In genomic region chr11:61992671-61993285, GRCm38 (mm10) we compare ENCODE assay signal across 17 mouse cellular contexts. TPM values are rescaled to one million over a fixed set of nuclear protein-coding genes. Genes with fewer than 3 reads are reported as not detected.
DNase-seq lines count a peak whose midpoint lies in the region; ATAC-seq and TF ChIP-seq lines count a peak whose summit lies in the region.
"Had no signal": no experiment of that assay in that cellular context is flagged by ENCODE, and none has a peak within 500 bp of the region (broad histone marks: within the 10 kb centered on the region; RNA-seq: fewer than 3 reads in every experiment).

No protein-coding gene starts in this region.

- no peaks in the 10 kb centered on the region for H3K27me3 ChIP-seq in MEL (ENCODE audit: control insufficient read depth in 1 of 2, insufficient read depth in 2 of 2, low read length in 2 of 2)
- no peaks in the 10 kb centered on the region for H3K27me3 ChIP-seq in forebrain, embryonic 13.5 days
- H3K27me3 ChIP-seq in forebrain, embryonic 14.5 days (replicated peaks; ENCODE audit: control insufficient read depth, insufficient read depth, low read length) = no peaks in the 10 kb centered on the region
- H3K27me3 ChIP-seq: embryonic facial prominence, embryonic 12.5 days; forebrain, embryonic 15.5 days had no signal

- WGBS in forebrain, embryonic 13.5 days = 97% methylated on average over 4 of the region's 4 CpGs
- 92% methylated on average over 4 of the region's 4 CpGs for WGBS in forebrain, embryonic 14.5 days

- H3K9ac ChIP-seq in MEL (ENCODE audit: control insufficient read depth, low read depth, low read length, poor library complexity, severe bottlenecking) = 0 out of 2 replicates have a peak overlapping the region, but pooled peaks have one; percentile 0
- no peak overlapping the region for H3K9ac ChIP-seq in forebrain, embryonic 13.5 days
- no peak overlapping the region for H3K9ac ChIP-seq in forebrain, embryonic 14.5 days (ENCODE audit: low read length)
- H3K9ac ChIP-seq: embryonic facial prominence, embryonic 12.5 days; forebrain, embryonic 15.5 days; forebrain, postnatal 0 days had no signal

- ATAC-seq in forebrain, embryonic 13.5 days = no peak
- ATAC-seq in forebrain, embryonic 14.5 days = no peak
- ATAC-seq: forebrain, embryonic 15.5 days; forebrain, postnatal 0 days had no signal

- TF ChIP-seq RAD21 in MEL (IDR thresholded peaks at IDR 0.05; ENCODE audit: low read depth, low read length) = no peak

- H3K79me2 ChIP-seq in MEL (ENCODE audit: control insufficient read depth, insufficient read depth, low read length, poor library complexity) = no peaks in the 10 kb centered on the region

- H3K27ac ChIP-seq in MEL (ENCODE audit: control insufficient read depth, low read depth, low read length) = peak overlapping the region; percentile 57
- no peak overlapping the region for H3K27ac ChIP-seq in forebrain, embryonic 13.5 days
- H3K27ac ChIP-seq in forebrain, embryonic 14.5 days (ENCODE audit: low read depth, low read length) = no peak overlapping the region
- H3K27ac ChIP-seq: embryonic facial prominence, embryonic 10.5 days; embryonic facial prominence, embryonic 12.5 days; forebrain, embryonic 15.5 days had no signal

- H3K9me3 ChIP-seq in MEL (replicated peaks; ENCODE audit: insufficient read depth, low read length) = no peaks in the 10 kb centered on the region
- H3K9me3 ChIP-seq in forebrain, embryonic 13.5 days (replicated peaks) = no peaks in the 10 kb centered on the region; the same call in 1 of the 2 replicates
- no peaks in the 10 kb centered on the region for H3K9me3 ChIP-seq in forebrain, embryonic 14.5 days (replicated peaks; ENCODE audit: control insufficient read depth, low read length)
- H3K9me3 ChIP-seq: embryonic facial prominence, embryonic 10.5 days; embryonic facial prominence, embryonic 12.5 days; forebrain, embryonic 15.5 days had no signal

- H3K4me3 ChIP-seq in MEL (ENCODE audit: control insufficient read depth in 1 of 2, insufficient read depth in 1 of 2, low read depth in 2 of 2, low read length in 2 of 2) = no peak overlapping the region
- H3K4me3 ChIP-seq in forebrain, embryonic 13.5 days = no peak overlapping the region
- no peak overlapping the region for H3K4me3 ChIP-seq in forebrain, embryonic 14.5 days (ENCODE audit: low read depth, low read length)
- H3K4me3 ChIP-seq: embryonic facial prominence, embryonic 10.5 days; embryonic facial prominence, embryonic 12.5 days; forebrain, embryonic 15.5 days had no signal

- TF ChIP-seq EP300 in MEL (IDR thresholded peaks at IDR 0.05; ENCODE audit: low read depth in 1 of 2, low read length in 2 of 2) = peak; percentile 67 to 69

- peaks cover 0 to 18% of the 10 kb centered on the region in 2 experiments; a peak in 2 of 4 replicates for H3K36me3 ChIP-seq in MEL (ENCODE audit: control insufficient read depth in 1 of 2, insufficient read depth in 2 of 2, low read length in 2 of 2)
- H3K36me3 ChIP-seq in forebrain, embryonic 13.5 days (ENCODE audit: poor library complexity, severe bottlenecking) = no peaks in the 10 kb centered on the region
- H3K36me3 ChIP-seq in forebrain, embryonic 14.5 days (ENCODE audit: control insufficient read depth, insufficient read depth, low read length) = no peaks in the 10 kb centered on the region
- H3K36me3 ChIP-seq: embryonic facial prominence, embryonic 10.5 days; embryonic facial prominence, embryonic 12.5 days; forebrain, embryonic 15.5 days had no signal

- TF ChIP-seq CTCF in MEL (IDR thresholded peaks at IDR 0.05 in 2 of 3, conservative IDR thresholded peaks at IDR 0.05 in 1 of 3; ENCODE audit: control insufficient read depth in 1 of 3, insufficient read depth in 1 of 3, low read depth in 2 of 3, low read length in 3 of 3, poor library complexity in 1 of 3, severe bottlenecking in 1 of 3) = no peak

- H3K4me1 ChIP-seq in MEL (ENCODE audit: control insufficient read depth in 1 of 2, insufficient read depth in 2 of 2, low read length in 2 of 2) = peaks cover 15 to 19% of the 10 kb centered on the region in 2 experiments
- no peaks in the 10 kb centered on the region for H3K4me1 ChIP-seq in forebrain, embryonic 13.5 days
- no peaks in the 10 kb centered on the region for H3K4me1 ChIP-seq in forebrain, embryonic 14.5 days (ENCODE audit: control insufficient read depth, insufficient read depth, low read length)
- H3K4me1 ChIP-seq: embryonic facial prominence, embryonic 10.5 days; embryonic facial prominence, embryonic 12.5 days; forebrain, embryonic 15.5 days had no signal

- DNase-seq in MEL (ENCODE audit: low read depth, low spot score) = peak; percentile 84
- DNase-seq in MEL-GATA-1-ER (ENCODE audit: extremely low read depth, low read depth) = peak; percentile 68
- DNase-seq in natural killer cell, adult 2 months (ENCODE audit: low spot score in 2 of 2) = peak; percentile 15 to 41
- DNase-seq in forebrain, embryonic 14.5 days (ENCODE audit: low spot score) = no peak
- DNase-seq: adrenal gland, adult 2 months; adrenal gland, postnatal 10 days; adrenal gland, postnatal 25 days; cerebellum, adult 11 months; cerebellum, adult 18-20 months; cerebellum, adult 8-10 months; cerebellum, adult 9-11 months; cerebellum, postnatal 25 days; forebrain, postnatal 0 days had no signal

- H3K4me2 ChIP-seq in forebrain, embryonic 13.5 days = no peak overlapping the region
- no peak overlapping the region for H3K4me2 ChIP-seq in forebrain, embryonic 14.5 days (ENCODE audit: low read length)
- H3K4me2 ChIP-seq: embryonic facial prominence, embryonic 12.5 days; forebrain, embryonic 15.5 days had no signal

- no peak for TF ChIP-seq POLR2A in MEL (IDR thresholded peaks at IDR 0.05; ENCODE audit: control insufficient read depth in 1 of 2, insufficient read depth in 1 of 2, low read depth in 1 of 2, low read length in 2 of 2, poor library complexity in 1 of 2)

TF ChIP-seq in MEL, 35 proteins besides CTCF, POLR2A, EP300 and RAD21:
- TF ChIP-seq RCOR1 (IDR thresholded peaks at IDR 0.05; ENCODE audit: low read depth, low read length) (peak; percentile 54; the same call in 1 of the 2 replicates), KAT2A (conservative IDR thresholded peaks at IDR 0.05; ENCODE audit: low read depth, low read length) (0 out of 2 replicates have a peak, but pooled peaks have one; percentile 20), TAL1 (IDR thresholded peaks at IDR 0.05; ENCODE audit: low read length) (peak; percentile 20; the same call in 1 of the 2 replicates), POLR2AphosphoS2 (IDR thresholded peaks at IDR 0.05; ENCODE audit: low read length) (no peak), GABPA (IDR thresholded peaks at IDR 0.05; ENCODE audit: low read depth, low read length) (no peak), TCF12 (IDR thresholded peaks at IDR 0.05; ENCODE audit: low read depth, low read length) (peak; percentile 24; the same call in 1 of the 2 replicates), GATA1 (IDR thresholded peaks at IDR 0.05; ENCODE audit: low read depth, low read length) (peak; percentile 91), SIN3A (IDR thresholded peaks at IDR 0.05; ENCODE audit: low read length) (0 out of 2 replicates have a peak, but pooled peaks have one; percentile 12), ETS1 (IDR thresholded peaks at IDR 0.05; ENCODE audit: low read depth, low read length) (0 out of 2 replicates have a peak, but pooled peaks have one; percentile 15), MAFK (IDR thresholded peaks at IDR 0.05; ENCODE audit: borderline replicate concordance, low read depth, low read length) (peak; percentile 15; the same call in 1 of the 2 replicates), HCFC1 (IDR thresholded peaks at IDR 0.05; ENCODE audit: low read depth, low read length) (0 out of 2 replicates have a peak, but pooled peaks have one; percentile 31), MAX (IDR thresholded peaks at IDR 0.05; ENCODE audit: low read length) (peak; percentile 62; the same call in 1 of the 2 replicates), TBP (IDR thresholded peaks at IDR 0.05; ENCODE audit: low read depth, low read length) (0 out of 2 replicates have a peak, but pooled peaks have one; percentile 16), JUND (IDR thresholded peaks at IDR 0.05; ENCODE audit: low read depth, low read length) (0 out of 2 replicates have a peak, but pooled peaks have one; percentile 51), POLR2AphosphoS5 (IDR thresholded peaks at IDR 0.05; ENCODE audit: borderline replicate concordance, low read depth, low read length) (no peak), NRF1 (IDR thresholded peaks at IDR 0.05; ENCODE audit: insufficient read depth, low read depth, low read length, poor library complexity, severe bottlenecking) (no peak)

RNA-seq across cellular contexts. Expression of gene Specc1, which starts 36.2 kb away (rescaled TPM):
- total RNA-seq in MEL (2012; rRNA removed) = 2.3 and 2.5 TPM in 2 replicates
- polyA plus RNA-seq in MEL (2012; ENCODE audit: insufficient read depth in 1 of 2, insufficient read length in 2 of 2, low read depth in 1 of 2, low replicate concordance in 2 of 2, missing spikeins in 1 of 2) = 1 to 10 TPM in 1 of 2 experiments, not detected in 1; 5.8 TPM
- polyA plus RNA-seq in forebrain, embryonic 13.5 days (2015; fragmentation: Nextera tagmentation; extraction: Ambion mirVana) = 16.2 and 16.8 TPM in 2 replicates
- 9.2 and 10.8 TPM in 2 replicates for polyA plus RNA-seq in forebrain, embryonic 14.5 days (2014; fragmentation: Nextera tagmentation; extraction: Ambion mirVana)
